Mouse (Mus musculus) forebrain, embryonic 11.5 days (tissue): ENCODE data around the gene Tank. TPM values are rescaled to one million over a fixed set of nuclear protein-coding genes. Genes with fewer than 3 reads are reported as not detected.

Experiments used
- ATAC-seq: fragments of 200-750 bp; cut with Nextera tagmentation; replicated peaks from 2 replicates; pipeline ENCODE4 v1.8.0; 2017; ENCODE audit warnings: moderate TSS enrichment; ENCODE audit not compliant: low FRiP score
- DNase-seq: peaks from one replicate; pipeline ENCODE4 v3.0.0-alpha.2; 2017; ENCODE audit warnings: low spot score
- H3K27ac ChIP-seq: fragments of 300-500 bp; sonication (generic); 2 replicates; pipeline ENCODE4 v1.5.1; 2014; ENCODE audit warnings: low read depth, low read length
- H3K27me3 ChIP-seq: fragments of 300-500 bp; sonication (generic); 2 replicates; pipeline ENCODE4 v1.6.1; 2014; ENCODE audit warnings: mild to moderate bottlenecking, low read length, mixed read lengths; ENCODE audit not compliant: control insufficient read depth, insufficient read depth
- H3K36me3 ChIP-seq: fragments of 300-500 bp; sonication (generic); 2 replicates; pipeline ENCODE4 v1.6.1; 2014; ENCODE audit warnings: mild to moderate bottlenecking, low read length, moderate library complexity, mixed read lengths; ENCODE audit not compliant: control insufficient read depth, insufficient read depth
- H3K4me1 ChIP-seq: fragments of 300-500 bp; sonication (generic); replicated peaks from 2 replicates; pipeline ENCODE4 v1.6.1; 2014; ENCODE audit warnings: low read length, mixed read lengths; ENCODE audit not compliant: control insufficient read depth, insufficient read depth
- H3K4me2 ChIP-seq: fragments of 300-500 bp; sonication (generic); 2 replicates; pipeline ENCODE4 v1.6.1; 2014; ENCODE audit warnings: low read depth, mild to moderate bottlenecking, low read length, moderate library complexity, mixed read lengths; ENCODE audit not compliant: severe bottlenecking
- H3K4me3 ChIP-seq: fragments of 300-500 bp; sonication (generic); 2 replicates; pipeline ENCODE4 v1.5.1; 2014; ENCODE audit warnings: low read depth, low read length
- H3K9ac ChIP-seq: fragments of 300-500 bp; sonication (generic); 2 replicates; pipeline ENCODE4 v1.6.1; 2014; ENCODE audit warnings: low read length
- H3K9me3 ChIP-seq: fragments of 300-500 bp; sonication (generic); 2 replicates; pipeline ENCODE4 v1.6.1; 2016; ENCODE audit warnings: low read length, mixed read lengths; ENCODE audit not compliant: control insufficient read depth
- WGBS: fragments of 180-500 bp; shearing (Covaris S2); extraction: QIAGEN DNeasy Blood & Tissue Kit; methylation state at CpG from one replicate; pipeline ENCODE4 v1.1.7; 2014; 5-methylcytosine and 5-hydroxymethylcytosine counted together
- polyA plus RNA-seq: library from polyadenylated mRNA; unstranded; fragments of >200 nt; fragmentation: Nextera tagmentation; extraction: Ambion mirVana; gene quantifications from 2 replicates; pipeline ENCODE4 v1.2.1, GENCODE M21; 2014

Tank gene
- 33.3 and 33.8 TPM in 2 replicates for polyA plus RNA-seq

GRCm38 (mm10) chr2:61578433-61578832 lies at the start of gene Tank:
Tank (plus strand) TSS chr2:61578585.
- Histone ChIP-seq H3K4me2 (no peak within 1 kb of the TSS), H3K4me3 (no peak within 1 kb of the TSS), H3K9ac (no peak within 1 kb of the TSS), H3K27ac (no peak within 1 kb of the TSS), H3K9me3 (no peaks in the 10 kb centered on the region), H3K4me1 (no peaks in the 10 kb centered on the region), H3K27me3 (no peaks in the 10 kb centered on the region), H3K36me3 (no peaks in the 10 kb centered on the region)
- 91% methylated on average over 10 of the region's 10 CpGs for whole genome bisulfite sequencing
- DNase-seq (no peak), ATAC-seq (no peak)

DNA sequence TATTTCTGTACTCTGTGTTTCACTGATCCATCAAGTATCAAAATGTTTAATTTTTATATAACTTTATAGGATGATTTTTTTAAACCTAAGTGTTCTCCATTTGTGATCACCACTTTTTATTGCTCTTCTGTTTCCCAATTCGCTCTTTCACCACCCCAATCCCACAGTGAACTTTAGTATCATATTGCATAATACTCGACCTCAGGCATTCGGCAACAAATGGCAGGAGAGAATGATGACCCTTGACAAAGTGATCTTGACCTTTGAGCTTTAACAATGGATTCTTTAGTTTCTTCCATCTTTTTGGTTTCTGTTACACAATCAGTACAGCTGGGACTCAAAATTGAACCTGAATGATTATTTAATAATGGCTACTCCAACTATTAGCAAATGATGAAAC lies 46.1 kb upstream of the Tank start:
- ATAC-seq (no peak), DNase-seq (no peak)
- Histone ChIP-seq H3K4me2 (no peak overlapping the region), H3K27me3 (no peaks in the 10 kb centered on the region), H3K9me3 (no peaks in the 10 kb centered on the region), H3K9ac (no peak overlapping the region), H3K36me3 (no peaks in the 10 kb centered on the region), H3K4me1 (no peaks in the 10 kb centered on the region), H3K27ac (no peak overlapping the region), H3K4me3 (no peak overlapping the region)
- WGBS: 82% methylated on average over 3 of the region's 3 CpGs

DNA sequence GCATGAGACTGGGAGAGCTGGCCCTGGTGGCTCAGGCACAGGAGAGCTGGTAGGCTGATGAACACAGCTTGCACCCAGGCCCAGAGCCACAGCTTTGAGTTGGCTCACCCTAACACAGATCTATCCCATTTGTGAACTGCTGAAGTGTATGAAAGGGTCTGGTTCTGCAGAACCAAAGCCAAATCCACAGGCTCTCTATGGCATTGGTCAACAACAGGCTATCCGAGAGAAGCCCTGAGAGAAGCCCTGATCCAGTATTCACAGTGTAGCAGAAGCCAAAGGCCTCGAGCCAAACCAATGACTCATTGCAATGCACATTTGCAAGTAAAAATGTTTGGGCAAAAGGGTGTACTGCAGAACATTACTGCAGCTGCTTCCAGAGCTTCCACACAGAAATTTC lies 45.3 kb upstream of the Tank start:
- H3K36me3 ChIP-seq: no peaks in the 10 kb centered on the region
- no peaks in the 10 kb centered on the region for H3K9me3 ChIP-seq
- DNase-seq (no peak), ATAC-seq (no peak)
- no peaks in the 10 kb centered on the region for H3K27me3 ChIP-seq
- H3K27ac ChIP-seq: no peak overlapping the region
- 79% methylated on average over 2 of the region's 2 CpGs for WGBS
- H3K9ac ChIP-seq: no peak overlapping the region
- H3K4me2 ChIP-seq: no peak overlapping the region
- no peak overlapping the region for H3K4me3 ChIP-seq
- no peaks in the 10 kb centered on the region for H3K4me1 ChIP-seq

DNA sequence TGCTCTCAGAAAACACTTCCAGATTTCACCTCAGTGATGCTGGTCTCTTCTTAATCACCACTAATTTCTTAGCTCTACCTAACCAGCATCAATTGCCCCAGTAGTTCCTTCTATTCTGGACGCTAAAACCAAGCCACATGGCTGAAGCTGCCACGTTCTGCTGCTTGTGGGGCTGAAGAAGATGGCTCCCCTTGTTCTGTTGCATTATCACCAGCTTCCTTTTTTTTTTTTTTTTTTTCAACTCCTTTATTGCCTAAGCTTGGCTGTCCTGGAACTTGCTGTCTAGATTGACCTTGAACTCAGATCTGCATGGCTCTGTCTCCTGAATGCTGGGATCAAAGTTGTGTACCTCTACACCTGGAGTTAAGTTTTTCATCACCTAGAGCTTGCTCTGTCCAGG lies 41.5 kb upstream of the Tank start:
- ATAC-seq: no peak
- 76% methylated on average over 2 of the region's 2 CpGs for WGBS
- Histone ChIP-seq H3K27me3 (no peaks in the 10 kb centered on the region), H3K27ac (no peak overlapping the region), H3K4me3 (no peak overlapping the region), H3K36me3 (no peaks in the 10 kb centered on the region), H3K4me2 (no peak overlapping the region), H3K9ac (no peak overlapping the region), H3K4me1 (no peaks in the 10 kb centered on the region), H3K9me3 (no peaks in the 10 kb centered on the region)
- no peak for DNase-seq

- Histone ChIP-seq H3K27me3 (no peaks in the 10 kb centered on the region), H3K36me3 (no peaks in the 10 kb centered on the region), H3K4me3 (no peak overlapping the region), H3K9ac (no peak overlapping the region), H3K9me3 (no peaks in the 10 kb centered on the region), H3K4me1 (no peaks in the 10 kb centered on the region), H3K4me2 (no peak overlapping the region), H3K27ac (no peak overlapping the region)
- DNase-seq (no peak), ATAC-seq (no peak)
- WGBS: 20% methylated on average over 2 of the region's 2 CpGs
These were observed 39.0 kb upstream of the Tank start for GRCm38 (mm10) chr2:61539378-61539777.

GRCm38 (mm10) chr2:61542426-61542825 lies 36.0 kb upstream of the Tank start:
- no peaks in the 10 kb centered on the region for H3K9me3 ChIP-seq
- ATAC-seq (no peak), DNase-seq (no peak)
- no peaks in the 10 kb centered on the region for H3K27me3 ChIP-seq
- no peak overlapping the region for H3K27ac ChIP-seq
- H3K4me1 ChIP-seq: no peaks in the 10 kb centered on the region
- no peaks in the 10 kb centered on the region for H3K36me3 ChIP-seq
- H3K9ac ChIP-seq: no peak overlapping the region
- H3K4me2 ChIP-seq: no peak overlapping the region
- 91% methylated on average over 2 of the region's 2 CpGs for WGBS
- H3K4me3 ChIP-seq: no peak overlapping the region

GRCm38 (mm10) chr2:61545666-61546065 lies 32.7 kb upstream of the Tank start:
- DNase-seq (no peak), ATAC-seq (no peak)
- Histone ChIP-seq H3K4me3 (no peak overlapping the region), H3K36me3 (no peaks in the 10 kb centered on the region), H3K4me1 (no peaks in the 10 kb centered on the region), H3K9ac (no peak overlapping the region), H3K27me3 (no peaks in the 10 kb centered on the region), H3K27ac (no peak overlapping the region), H3K4me2 (no peak overlapping the region), H3K9me3 (no peaks in the 10 kb centered on the region)
- 95% methylated on average over 3 of the region's 3 CpGs for WGBS

- 86% methylated on average over 2 of the region's 2 CpGs for WGBS
- no peak overlapping the region for H3K4me2 ChIP-seq
- no peaks in the 10 kb centered on the region for H3K9me3 ChIP-seq
- no peaks in the 10 kb centered on the region for H3K27me3 ChIP-seq
- H3K4me1 ChIP-seq: no peaks in the 10 kb centered on the region
- H3K27ac ChIP-seq: no peak overlapping the region
- no peaks in the 10 kb centered on the region for H3K36me3 ChIP-seq
- DNase-seq (no peak), ATAC-seq (no peak)
- H3K9ac ChIP-seq: no peak overlapping the region
- H3K4me3 ChIP-seq: no peak overlapping the region
These were observed 30.4 kb upstream of the Tank start for GRCm38 (mm10) chr2:61548021-61548420.

DNA sequence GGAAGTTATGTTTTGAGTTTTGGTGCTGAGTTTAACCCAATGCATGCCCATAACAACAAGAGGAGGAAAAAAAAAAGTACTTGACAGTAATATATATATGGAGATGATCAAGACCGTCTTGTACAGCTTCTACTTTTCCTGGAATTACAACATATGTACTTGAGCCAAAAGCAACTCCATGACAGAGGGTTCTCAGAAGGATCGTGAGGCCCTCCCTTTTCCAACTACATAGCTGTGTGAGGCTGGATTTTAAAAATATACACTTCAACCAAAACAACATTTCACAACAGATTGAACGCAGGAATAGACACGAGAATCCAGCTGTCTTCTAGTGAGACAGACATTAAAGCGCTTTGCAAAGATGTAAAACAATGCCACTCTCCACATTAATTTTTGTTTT lies 26.7 kb upstream of the Tank start:
- no peak overlapping the region for H3K27ac ChIP-seq
- no peaks in the 10 kb centered on the region for H3K4me1 ChIP-seq
- H3K9ac ChIP-seq: no peak overlapping the region
- H3K9me3 ChIP-seq: no peaks in the 10 kb centered on the region
- 93% methylated on average over 5 of the region's 5 CpGs for WGBS
- no peaks in the 10 kb centered on the region for H3K27me3 ChIP-seq
- ATAC-seq: no peak
- H3K36me3 ChIP-seq: no peaks in the 10 kb centered on the region
- H3K4me2 ChIP-seq: no peak overlapping the region
- DNase-seq: no peak
- no peak overlapping the region for H3K4me3 ChIP-seq
